ENCODE assay signal across 33 mouse cellular contexts in the genomic region with DNA sequence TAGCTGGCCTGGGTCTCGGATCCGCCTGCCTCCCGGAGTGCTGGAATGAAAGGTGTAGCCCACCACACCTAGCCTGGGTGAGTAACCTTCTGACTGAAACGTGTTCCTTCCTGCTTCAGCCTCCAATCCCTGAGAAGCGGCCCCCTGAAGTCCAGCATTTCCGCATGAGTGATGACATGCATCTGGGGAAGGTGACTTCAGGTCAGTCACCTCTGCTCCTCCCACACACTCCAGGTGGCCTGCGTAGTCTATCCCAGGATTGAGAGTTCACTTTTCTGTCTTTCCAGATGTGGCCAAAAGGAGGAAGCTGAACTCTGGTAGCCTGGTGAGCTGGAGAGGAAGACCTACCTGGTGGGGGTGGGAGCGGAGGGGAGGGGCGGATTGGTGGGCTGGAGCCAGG. TPM values are rescaled to one million over a fixed set of nuclear protein-coding genes. Genes with fewer than 3 reads are reported as not detected.
A peak's percentile ranks its signal among the peaks of the same experiment; 100 is the strongest.
DNase-seq lines count a peak whose midpoint lies in the region; ATAC-seq and TF ChIP-seq lines count a peak whose summit lies in the region.
"Had no signal": no experiment of that assay in that cellular context is flagged by ENCODE, and none has a peak within 500 bp of the region (broad histone marks: within the 10 kb centered on the region; RNA-seq: fewer than 3 reads in every experiment).

No protein-coding gene starts in this region.

- 0 out of 2 replicates have a peak overlapping the region, but pooled peaks have one; percentile 30 for H3K9ac ChIP-seq in intestine, embryonic 16.5 days (ENCODE audit: low read depth, low read length)
- no peak overlapping the region for H3K9ac ChIP-seq in intestine, postnatal 0 days (ENCODE audit: low read depth, low read length)
- no peak overlapping the region for H3K9ac ChIP-seq in ES-Bruce4 (ENCODE audit: low read depth, poor library complexity, severe bottlenecking)
- H3K9ac ChIP-seq in midbrain, embryonic 15.5 days = no peak overlapping the region
- H3K9ac ChIP-seq: embryonic facial prominence, embryonic 13.5 days; forebrain, embryonic 15.5 days; heart, embryonic 12.5 days; hindbrain, embryonic 12.5 days; hindbrain, embryonic 15.5 days had no signal

- H3K9me3 ChIP-seq in intestine, embryonic 16.5 days (ENCODE audit: control insufficient read depth, low read length) = no peaks in the 10 kb centered on the region
- H3K9me3 ChIP-seq in intestine, postnatal 0 days (ENCODE audit: control insufficient read depth) = no peaks in the 10 kb centered on the region
- no peaks in the 10 kb centered on the region for H3K9me3 ChIP-seq in ES-Bruce4 (replicated peaks; ENCODE audit: control insufficient read depth, insufficient read depth, low read length, poor library complexity, severe bottlenecking)
- no peaks in the 10 kb centered on the region for H3K9me3 ChIP-seq in midbrain, embryonic 15.5 days
- H3K9me3 ChIP-seq: embryonic facial prominence, embryonic 10.5 days; embryonic facial prominence, embryonic 13.5 days; forebrain, embryonic 12.5 days; forebrain, embryonic 15.5 days; heart, embryonic 12.5 days; hindbrain, embryonic 12.5 days; hindbrain, embryonic 15.5 days had no signal

- H3K27ac ChIP-seq in intestine, embryonic 16.5 days (ENCODE audit: low read length) = no peak overlapping the region
- no peak overlapping the region for H3K27ac ChIP-seq in intestine, postnatal 0 days (ENCODE audit: low read depth, low read length)
- peak overlapping the region; percentile 62 for H3K27ac ChIP-seq in ES-Bruce4 (ENCODE audit: insufficient read depth, low read length)
- no peak overlapping the region for H3K27ac ChIP-seq in midbrain, embryonic 15.5 days
- H3K27ac ChIP-seq: embryonic facial prominence, embryonic 10.5 days; embryonic facial prominence, embryonic 13.5 days; forebrain, embryonic 12.5 days; forebrain, embryonic 15.5 days; hindbrain, embryonic 12.5 days; hindbrain, embryonic 15.5 days had no signal

- H3K4me2 ChIP-seq in intestine, embryonic 16.5 days (ENCODE audit: low read depth, low read length) = no peak overlapping the region
- H3K4me2 ChIP-seq in intestine, postnatal 0 days (replicated peaks; ENCODE audit: low read depth) = no peak overlapping the region
- no peak overlapping the region for H3K4me2 ChIP-seq in midbrain, embryonic 15.5 days
- H3K4me2 ChIP-seq: embryonic facial prominence, embryonic 13.5 days; forebrain, embryonic 12.5 days; forebrain, embryonic 15.5 days; heart, embryonic 12.5 days; hindbrain, embryonic 12.5 days; hindbrain, embryonic 15.5 days had no signal

- H3K4me1 ChIP-seq in intestine, embryonic 16.5 days (ENCODE audit: control insufficient read depth, insufficient read depth, low read length) = peaks cover 8% of the 10 kb centered on the region; the same call in 1 of the 2 replicates
- no peaks in the 10 kb centered on the region for H3K4me1 ChIP-seq in intestine, postnatal 0 days (replicated peaks; ENCODE audit: control insufficient read depth, insufficient read depth, low read length)
- no peaks in the 10 kb centered on the region for H3K4me1 ChIP-seq in ES-Bruce4 (ENCODE audit: control insufficient read depth, insufficient read depth, low read length)
- H3K4me1 ChIP-seq in midbrain, embryonic 15.5 days = peaks cover 21% of the 10 kb centered on the region
- H3K4me1 ChIP-seq: heart, embryonic 12.5 days had no signal

- TF ChIP-seq POLR2A in ES-Bruce4 (IDR thresholded peaks at IDR 0.05; ENCODE audit: insufficient read depth, low read length) = no peak

- peak; percentile 96 for DNase-seq in R1 (ENCODE audit: low read depth, low spot score)
- no peak for DNase-seq in left cerebral cortex, adult 11 months (ENCODE audit: low spot score)
- DNase-seq in adrenal gland, adult 8-10 months = no peak
- DNase-seq: adrenal gland, postnatal 14 days; B cell, adult 2 months; cerebellum, adult 11 months; cerebellum, adult 2 months; cerebellum, adult 9-11 months; cerebellum, postnatal 25 days; embryo, embryonic 11 days; gastrocnemius, postnatal 25 days; heart, adult 18-20 months; heart, postnatal 14 days had no signal

- H3K27me3 ChIP-seq in intestine, embryonic 16.5 days (replicated peaks; ENCODE audit: control insufficient read depth, insufficient read depth, low read length) = no peaks in the 10 kb centered on the region
- H3K27me3 ChIP-seq in intestine, postnatal 0 days (replicated peaks; ENCODE audit: control insufficient read depth, insufficient read depth, low read length) = no peaks in the 10 kb centered on the region
- no peaks in the 10 kb centered on the region for H3K27me3 ChIP-seq in ES-Bruce4 (ENCODE audit: control insufficient read depth, insufficient read depth, low read length, poor library complexity, severe bottlenecking)
- H3K27me3 ChIP-seq in midbrain, embryonic 15.5 days (replicated peaks) = no peaks in the 10 kb centered on the region
- H3K27me3 ChIP-seq: CH12.LX; embryonic facial prominence, embryonic 13.5 days; forebrain, embryonic 12.5 days; forebrain, embryonic 15.5 days; heart, embryonic 12.5 days; hindbrain, embryonic 12.5 days; hindbrain, embryonic 15.5 days had no signal

- TF ChIP-seq EP300 in ES-Bruce4 (IDR thresholded peaks at IDR 0.05; ENCODE audit: insufficient read depth, low read depth, low read length) = peak; percentile 71; the same call in 1 of the 2 replicates

- no peak for TF ChIP-seq CTCF in intestine, postnatal 0 days (IDR thresholded peaks at IDR 0.05; ENCODE audit: low read depth)
- TF ChIP-seq CTCF in ES-Bruce4 (IDR thresholded peaks at IDR 0.05; ENCODE audit: low read depth, low read length) = no peak

- WGBS in intestine, embryonic 16.5 days = 78% methylated on average over 9 of the region's 9 CpGs
- 78% methylated on average over 9 of the region's 9 CpGs for WGBS in intestine, postnatal 0 days
- WGBS in midbrain, embryonic 15.5 days = 91% methylated on average over 9 of the region's 9 CpGs

- no peak overlapping the region for H3K4me3 ChIP-seq in intestine, embryonic 16.5 days (ENCODE audit: low read length)
- H3K4me3 ChIP-seq in intestine, postnatal 0 days (ENCODE audit: low read depth, low read length) = no peak overlapping the region
- no peak overlapping the region for H3K4me3 ChIP-seq in ES-Bruce4 (ENCODE audit: low read depth, low read length)
- no peak overlapping the region for H3K4me3 ChIP-seq in midbrain, embryonic 15.5 days
- H3K4me3 ChIP-seq: embryonic facial prominence, embryonic 10.5 days; embryonic facial prominence, embryonic 13.5 days; erythroblast, embryonic 14.5 days; forebrain, embryonic 12.5 days; forebrain, embryonic 15.5 days; heart, embryonic 12.5 days; hindbrain, embryonic 12.5 days; hindbrain, embryonic 15.5 days had no signal

- H3K36me3 ChIP-seq in intestine, embryonic 16.5 days (ENCODE audit: control insufficient read depth, insufficient read depth, low read length) = peaks cover 32% of the 10 kb centered on the region
- H3K36me3 ChIP-seq in intestine, postnatal 0 days (ENCODE audit: control insufficient read depth, insufficient read depth) = peaks cover 57% of the 10 kb centered on the region
- H3K36me3 ChIP-seq in ES-Bruce4 (ENCODE audit: control insufficient read depth, insufficient read depth, low read length, poor library complexity, severe bottlenecking) = peaks cover 4% of the 10 kb centered on the region; the same call in 1 of the 2 replicates
- H3K36me3 ChIP-seq in midbrain, embryonic 15.5 days (replicated peaks) = peaks cover 35% of the 10 kb centered on the region

- ATAC-seq in intestine, embryonic 16.5 days = no peak
- ATAC-seq in intestine, postnatal 0 days = no peak
- ATAC-seq in midbrain, embryonic 15.5 days (replicated peaks) = no peak
- ATAC-seq: forebrain, embryonic 15.5 days had no signal

RNA-seq across cellular contexts. Expression of gene Ehmt2, which starts 4.6 kb away (rescaled TPM):
- polyA plus RNA-seq in intestine, embryonic 16.5 days (2015; fragmentation: Nextera tagmentation; extraction: Ambion mirVana) = 59.8 and 61.9 TPM in 2 replicates
- 35.8 and 40.3 TPM in 2 replicates for polyA plus RNA-seq in intestine, postnatal 0 days (2015; fragmentation: Nextera tagmentation; extraction: Ambion mirVana)
- 60.9 and 75.4 TPM in 2 replicates for polyA plus RNA-seq in ES-Bruce4 (2011; ENCODE audit: insufficient read depth, insufficient read length, low read depth, missing spikeins)
- 100 to 1,000 TPM; 148 to 179 (median 173) TPM for total RNA-seq in adrenal gland, adult 8-10 months (2022)
- polyA plus RNA-seq in midbrain, embryonic 15.5 days (2015; fragmentation: Nextera tagmentation; extraction: Ambion mirVana) = 113 and 119 TPM in 2 replicates

RNA-seq across cellular contexts. Expression of gene C2, which starts 4.8 kb away (rescaled TPM):
- polyA plus RNA-seq in intestine, embryonic 16.5 days (2015; fragmentation: Nextera tagmentation; extraction: Ambion mirVana) = 26.5 and 36.0 TPM in 2 replicates
- 60.3 and 66.2 TPM in 2 replicates for polyA plus RNA-seq in intestine, postnatal 0 days (2015; fragmentation: Nextera tagmentation; extraction: Ambion mirVana)
- polyA plus RNA-seq in ES-Bruce4 (2011; ENCODE audit: insufficient read depth, insufficient read length, low read depth, missing spikeins) = 9.9 and 10.8 TPM in 2 replicates
- 100 to 1,000 TPM in 3 of 4 experiments, 10 to 100 TPM in 1; 86.8 to 164 (median 129) TPM for total RNA-seq in adrenal gland, adult 8-10 months (2022)
- polyA plus RNA-seq in midbrain, embryonic 15.5 days (2015; fragmentation: Nextera tagmentation; extraction: Ambion mirVana) = 2.1 and 3.1 TPM in 2 replicates
- total RNA-seq: hematopoietic stem cell, adult 5-6 weeks had no signal

RNA-seq across cellular contexts. Expression of gene Slc44a4, which starts 11.4 kb away (rescaled TPM):
- 108 and 134 TPM in 2 replicates for polyA plus RNA-seq in intestine, embryonic 16.5 days (2015; fragmentation: Nextera tagmentation; extraction: Ambion mirVana)
- polyA plus RNA-seq in intestine, postnatal 0 days (2015; fragmentation: Nextera tagmentation; extraction: Ambion mirVana) = 119 and 128 TPM in 2 replicates
- 5.3 and 5.8 TPM in 2 replicates for polyA plus RNA-seq in ES-Bruce4 (2011; ENCODE audit: insufficient read depth, insufficient read length, low read depth, missing spikeins)
- total RNA-seq in adrenal gland, adult 8-10 months (2022) = 1 to 10 TPM in 2 of 4 experiments, under 1 TPM in 2; 0.73 to 1.8 (median 1.1) TPM
- not detected in 2 replicates for polyA plus RNA-seq in midbrain, embryonic 15.5 days (2015; fragmentation: Nextera tagmentation; extraction: Ambion mirVana)
- total RNA-seq: gastrocnemius, postnatal 25 days; hematopoietic stem cell, adult 5-6 weeks had no signal
- polyA plus RNA-seq: erythroblast, embryonic 14.5 days; forebrain, embryonic 12.5 days; forebrain, embryonic 15.5 days had no signal

RNA-seq across cellular contexts. Expression of gene Gm20547, which starts 21.1 kb away (rescaled TPM):
- polyA plus RNA-seq in intestine, embryonic 16.5 days (2015; fragmentation: Nextera tagmentation; extraction: Ambion mirVana) = not detected in 2 replicates
- not detected in 2 replicates for polyA plus RNA-seq in intestine, postnatal 0 days (2015; fragmentation: Nextera tagmentation; extraction: Ambion mirVana)
- polyA plus RNA-seq in ES-Bruce4 (2011; ENCODE audit: insufficient read depth, insufficient read length, low read depth, missing spikeins) = 0.41 TPM in 1 of 2 replicates, not detected in the other
- under 1 TPM in 1 of 4 experiments, not detected in 3; 0.89 TPM for total RNA-seq in adrenal gland, adult 8-10 months (2022)
- polyA plus RNA-seq in midbrain, embryonic 15.5 days (2015; fragmentation: Nextera tagmentation; extraction: Ambion mirVana) = 0.18 TPM in 1 of 2 replicates, not detected in the other
- total RNA-seq: adrenal gland, postnatal 14 days; adrenal gland, postnatal 4 days; CH12.LX; gastrocnemius, adult 8-10 months; gastrocnemius, postnatal 25 days; heart, adult 18-20 months; heart, postnatal 14 days; hematopoietic stem cell, adult 5-6 weeks; MEL had no signal
- polyA plus RNA-seq: embryonic facial prominence, embryonic 10.5 days; embryonic facial prominence, embryonic 13.5 days; erythroblast, embryonic 14.5 days; forebrain, embryonic 12.5 days; forebrain, embryonic 15.5 days; gonadal fat pad, adult 2 months; heart, embryonic 12.5 days; heart, embryonic 16.5 days; hindbrain, embryonic 15.5 days; intestine, embryonic 14.5 days had no signal

RNA-seq across cellular contexts. Expression of gene Zbtb12, which starts 23.6 kb away (rescaled TPM):
- 1.5 and 1.7 TPM in 2 replicates for polyA plus RNA-seq in intestine, embryonic 16.5 days (2015; fragmentation: Nextera tagmentation; extraction: Ambion mirVana)
- 0.74 and 1.1 TPM in 2 replicates for polyA plus RNA-seq in intestine, postnatal 0 days (2015; fragmentation: Nextera tagmentation; extraction: Ambion mirVana)
- polyA plus RNA-seq in ES-Bruce4 (2011; ENCODE audit: insufficient read depth, insufficient read length, low read depth, missing spikeins) = 22.8 and 24.7 TPM in 2 replicates
- total RNA-seq in adrenal gland, adult 8-10 months (2022) = 10 to 100 TPM; 15.0 to 21.0 (median 18.0) TPM
- polyA plus RNA-seq in midbrain, embryonic 15.5 days (2015; fragmentation: Nextera tagmentation; extraction: Ambion mirVana) = 17.4 and 17.5 TPM in 2 replicates

Comparison
In these comparisons a context has a peak if more than half of its experiments do, and no peak if none do; other contexts are left out.
1. RNA of gene Slc44a4, which starts 11.4 kb away (polyA plus RNA-seq): 119 to 128 TPM in intestine, postnatal 0 days and 108 to 134 TPM in intestine, embryonic 16.5 days; 5.3 to 5.8 TPM in ES-Bruce4 and not detected in midbrain, embryonic 15.5 days; every median in the first group is over 10 times any median in the second.